Mouse (Mus musculus) cerebellum, postnatal 36 days (tissue): ENCODE results near the gene Rnf182.

Experiments used
- DNase-seq, 2 experiments: peaks; one replicate each; pipeline ENCODE4 v3.0.0; 2021 to 2022; ENCODE audit warnings: mixed read lengths in 2 of 2

The Rnf182 gene

GRCm38 (mm10) chr13:43615577-43616254 lies at the start of gene Rnf182:
Rnf182 (plus strand) TSS chr13:43615710.
- DNase-seq, result peak; percentile 84 to 88

- DNase-seq, result no peak
These were observed 49.3 kb upstream of the Rnf182 start for GRCm38 (mm10) chr13:43566184-43566583.

GRCm38 (mm10) chr13:43567141-43567891 lies 48.2 kb upstream of the Rnf182 start:
- no peak for DNase-seq

GRCm38 (mm10) chr13:43573979-43574378 lies 41.5 kb upstream of the Rnf182 start:
- DNase-seq, result no peak

GRCm38 (mm10) chr13:43575431-43575830 lies 40.1 kb upstream of the Rnf182 start:
- peak; percentile 82 to 84 for DNase-seq

- peak in 1 of 2 experiments; percentile 26 for DNase-seq
These were observed 38.3 kb upstream of the Rnf182 start for GRCm38 (mm10) chr13:43577254-43577653.

GRCm38 (mm10) chr13:43577766-43578165 lies 37.7 kb upstream of the Rnf182 start:
- DNase-seq, result no peak

- peak; percentile 72 to 74 for DNase-seq
These were observed 35.8 kb upstream of the Rnf182 start for GRCm38 (mm10) chr13:43579740-43580139.

- no peak for DNase-seq
These were observed 34.8 kb upstream of the Rnf182 start for GRCm38 (mm10) chr13:43580661-43581060.

GRCm38 (mm10) chr13:43582961-43583360 lies 32.5 kb upstream of the Rnf182 start:
- no peak for DNase-seq

- no peak for DNase-seq
These were observed 32.0 kb upstream of the Rnf182 start for GRCm38 (mm10) chr13:43583504-43583903.

- no peak for DNase-seq
These were observed 30.2 kb upstream of the Rnf182 start for GRCm38 (mm10) chr13:43585335-43585734.

- no peak for DNase-seq
These were observed 28.5 kb upstream of the Rnf182 start for GRCm38 (mm10) chr13:43586966-43587365.

GRCm38 (mm10) chr13:43587844-43588840 lies 27.4 kb upstream of the Rnf182 start:
- DNase-seq, result peak; percentile 44 to 46

- DNase-seq, result peak; percentile 35 to 40
These were observed 23.5 kb upstream of the Rnf182 start for GRCm38 (mm10) chr13:43591828-43592680.

GRCm38 (mm10) chr13:43592681-43593068 lies 22.8 kb upstream of the Rnf182 start:
- no peak for DNase-seq

- DNase-seq, result peak; percentile 68 to 79
These were observed 19.6 kb upstream of the Rnf182 start for GRCm38 (mm10) chr13:43595896-43596295.

GRCm38 (mm10) chr13:43600967-43601366 lies 14.5 kb upstream of the Rnf182 start:
- no peak for DNase-seq

GRCm38 (mm10) chr13:43602440-43602839 lies 13.1 kb upstream of the Rnf182 start:
- DNase-seq, result no peak

- peak; percentile 30 to 37 for DNase-seq
These were observed 12.5 kb upstream of the Rnf182 start for GRCm38 (mm10) chr13:43603042-43603441.

GRCm38 (mm10) chr13:43608854-43609253 lies 6.7 kb upstream of the Rnf182 start:
- no peak for DNase-seq

- DNase-seq, result no peak
These were observed 3.5 kb upstream of the Rnf182 start for GRCm38 (mm10) chr13:43612040-43612439.
